Mouse (Mus musculus) heart, postnatal 0 days (tissue): ENCODE data around the gene Susd4. TPM values are rescaled to one million over a fixed set of nuclear protein-coding genes. Genes with fewer than 3 reads are reported as not detected.

Experiments
- ATAC-seq: fragments of 200-750 bp; cut with Nextera tagmentation; 2 replicates; pipeline ENCODE4 v1.8.0; 2017; ENCODE audit warnings: low read depth, moderate number of reproducible peaks, moderate library complexity; ENCODE audit not compliant: insufficient read depth
- DNase-seq: peaks from one replicate; pipeline ENCODE4 v3.0.0-alpha.2; 2016; ENCODE audit warnings: low spot score
- H3K27ac ChIP-seq: fragments of 300-500 bp; sonication (generic); 2 replicates; pipeline ENCODE4 v1.5.1; 2014; ENCODE audit warnings: low read depth, mild to moderate bottlenecking
- H3K27me3 ChIP-seq: fragments of 300-500 bp; sonication (generic); 2 replicates; pipeline ENCODE4 v1.6.1; 2014; ENCODE audit warnings: low read length, mixed read lengths; ENCODE audit not compliant: control insufficient read depth, insufficient read depth
- H3K36me3 ChIP-seq: fragments of 300-500 bp; sonication (generic); replicated peaks from 2 replicates; pipeline ENCODE4 v1.6.1; 2014; ENCODE audit warnings: low read length, mixed read lengths; ENCODE audit not compliant: control insufficient read depth, insufficient read depth
- H3K4me1 ChIP-seq: fragments of 300-500 bp; sonication (generic); 2 replicates; pipeline ENCODE4 v1.6.1; 2014; ENCODE audit warnings: antibody characterized with exemption; ENCODE audit not compliant: control insufficient read depth, insufficient read depth
- H3K4me2 ChIP-seq: fragments of 300-500 bp; sonication (generic); 2 replicates; pipeline ENCODE4 v1.6.1; 2014; ENCODE audit warnings: low read depth, mild to moderate bottlenecking, low read length, moderate library complexity
- H3K4me3 ChIP-seq: fragments of 300-500 bp; sonication (generic); 2 replicates; pipeline ENCODE4 v1.5.1; 2014; ENCODE audit warnings: low read depth, low read length
- H3K9ac ChIP-seq: fragments of 300-500 bp; sonication (generic); replicated peaks from 2 replicates; pipeline ENCODE4 v1.6.1; 2014; ENCODE audit warnings: low read depth, low read length, mixed read lengths
- H3K9me3 ChIP-seq: fragments of 300-500 bp; sonication (generic); replicated peaks from 2 replicates; pipeline ENCODE4 v1.6.1; 2016; ENCODE audit warnings: low read length; ENCODE audit not compliant: control insufficient read depth
- CTCF ChIP-seq: IDR thresholded peaks from 2 replicates; pipeline ENCODE4 v1.5.1; 2016; ENCODE audit warnings: antibody characterized with exemption, control low read depth, low read depth
- EP300 ChIP-seq: IDR thresholded peaks from 2 replicates; pipeline ENCODE4 v1.6.1; 2016; ENCODE audit warnings: antibody characterized with exemption, low read depth
- WGBS: fragments of 180-500 bp; shearing (Covaris S2); extraction: QIAGEN DNeasy Blood & Tissue Kit; methylation state at CpG from one replicate; pipeline ENCODE4 v1.1.7; 2014; 5-methylcytosine and 5-hydroxymethylcytosine counted together
- polyA plus RNA-seq: library from polyadenylated mRNA; unstranded; fragments of >200 nt; fragmentation: Nextera tagmentation; extraction: Ambion mirVana; gene quantifications from 2 replicates; pipeline ENCODE4 v1.2.1, GENCODE M21; 2015
- total RNA-seq: library from RNA; depleted of rRNA; stranded (reverse); fragments of >200 nt; gene quantifications from 2 replicates; pipeline ENCODE4 v1.2.3, GENCODE M21; 2014; ENCODE audit warnings: low replicate concordance

The Susd4 gene
- total and polyA plus RNA-seq, 2 experiments from 2014 or later, result 1.8 to 6.4 TPM

GRCm38 (mm10) chr1:182918718-182919346 is 155.2 kb downstream of the Susd4 start:
- no peaks in the 10 kb centered on the region for H3K27me3 ChIP-seq
- no peak overlapping the region for H3K27ac ChIP-seq
- H3K9me3 ChIP-seq, result no peaks in the 10 kb centered on the region
- H3K36me3 ChIP-seq, result no peaks in the 10 kb centered on the region
- WGBS, result 66% methylated on average over 8 of the region's 8 CpGs
- H3K4me2 ChIP-seq, result no peak overlapping the region
- ATAC-seq, result no peak
- TF ChIP-seq EP300 (no peak), CTCF (no peak)
- no peak overlapping the region for H3K4me3 ChIP-seq
- no peak overlapping the region for H3K9ac ChIP-seq
- no peaks in the 10 kb centered on the region for H3K4me1 ChIP-seq
- DNase-seq, result no peak

GRCm38 (mm10) chr1:182922824-182923223 is 159.2 kb downstream of the Susd4 start:
- 66% methylated on average over 4 of the region's 4 CpGs for WGBS
- ATAC-seq, result no peak

GRCm38 (mm10) chr1:182926465-182926864 is 162.8 kb downstream of the Susd4 start:
- Histone ChIP-seq H3K4me3 (no peak overlapping the region), H3K4me2 (no peak overlapping the region), H3K36me3 (no peaks in the 10 kb centered on the region), H3K27me3 (no peaks in the 10 kb centered on the region), H3K9ac (no peak overlapping the region), H3K4me1 (no peaks in the 10 kb centered on the region), H3K9me3 (no peaks in the 10 kb centered on the region), H3K27ac (no peak overlapping the region)
- ATAC-seq, result no peak
- WGBS, result 84% methylated on average over 6 of the region's 6 CpGs
- DNase-seq, result no peak
- TF ChIP-seq CTCF, result no peak
- no peak for TF ChIP-seq EP300

More at GRCm38 (mm10) chr1:182922824-182923223, 159.2 kb downstream of the Susd4 start:
- TF ChIP-seq CTCF (no peak), EP300 (no peak)
- no peaks in the 10 kb centered on the region for H3K27me3 ChIP-seq
- H3K4me3 ChIP-seq, result no peak overlapping the region
- no peaks in the 10 kb centered on the region for H3K9me3 ChIP-seq
- no peaks in the 10 kb centered on the region for H3K4me1 ChIP-seq
- H3K4me2 ChIP-seq, result no peak overlapping the region
- no peaks in the 10 kb centered on the region for H3K36me3 ChIP-seq
- H3K9ac ChIP-seq, result no peak overlapping the region
- no peak for DNase-seq
- H3K27ac ChIP-seq, result no peak overlapping the region

- no peak overlapping the region for H3K4me2 ChIP-seq
- no peak for DNase-seq
- H3K9ac ChIP-seq, result no peak overlapping the region
- H3K27ac ChIP-seq, result no peak overlapping the region
- WGBS, result 67% methylated on average over 19 of the region's 19 CpGs
- no peaks in the 10 kb centered on the region for H3K4me1 ChIP-seq
- H3K4me3 ChIP-seq, result no peak overlapping the region
- TF ChIP-seq EP300, result no peak
- TF ChIP-seq CTCF, result no peak
- no peaks in the 10 kb centered on the region for H3K36me3 ChIP-seq
- no peak for ATAC-seq
- 0 out of 2 replicates have a peak, but pooled peaks cover under 1% of the 10 kb centered on the region for H3K9me3 ChIP-seq
- no peaks in the 10 kb centered on the region for H3K27me3 ChIP-seq
Observed at GRCm38 (mm10) chr1:182927878-182928851, 164.5 kb downstream of the Susd4 start.

GRCm38 (mm10) chr1:182935469-182935868 is 171.8 kb downstream of the Susd4 start:
- Histone ChIP-seq H3K4me1 (no peaks in the 10 kb centered on the region), H3K4me2 (no peak overlapping the region), H3K36me3 (no peaks in the 10 kb centered on the region), H3K9me3 (0 out of 2 replicates have a peak, but pooled peaks cover 3% of the 10 kb centered on the region), H3K27me3 (no peaks in the 10 kb centered on the region), H3K4me3 (no peak overlapping the region), H3K27ac (no peak overlapping the region), H3K9ac (no peak overlapping the region)
- ATAC-seq (no peak), DNase-seq (no peak)
- TF ChIP-seq CTCF (no peak), EP300 (no peak)
- WGBS, result 30% methylated on average over 5 of the region's 6 CpGs
